Mouse (Mus musculus) heart, postnatal 0 days (tissue): ENCODE measurements around the gene Mcrs1.
"Not testable (repeated sequence)": the region's sequence is repeated elsewhere in the genome, so short reads cannot be mapped to it uniquely, and the experiment has no call there.

Source experiments
- CTCF ChIP-seq: IDR thresholded peaks from 2 replicates; pipeline ENCODE4 v1.5.1; 2016; ENCODE audit warnings: antibody characterized with exemption, control low read depth, low read depth
- EP300 ChIP-seq: IDR thresholded peaks from 2 replicates; pipeline ENCODE4 v1.6.1; 2016; ENCODE audit warnings: antibody characterized with exemption, low read depth

DNA sequence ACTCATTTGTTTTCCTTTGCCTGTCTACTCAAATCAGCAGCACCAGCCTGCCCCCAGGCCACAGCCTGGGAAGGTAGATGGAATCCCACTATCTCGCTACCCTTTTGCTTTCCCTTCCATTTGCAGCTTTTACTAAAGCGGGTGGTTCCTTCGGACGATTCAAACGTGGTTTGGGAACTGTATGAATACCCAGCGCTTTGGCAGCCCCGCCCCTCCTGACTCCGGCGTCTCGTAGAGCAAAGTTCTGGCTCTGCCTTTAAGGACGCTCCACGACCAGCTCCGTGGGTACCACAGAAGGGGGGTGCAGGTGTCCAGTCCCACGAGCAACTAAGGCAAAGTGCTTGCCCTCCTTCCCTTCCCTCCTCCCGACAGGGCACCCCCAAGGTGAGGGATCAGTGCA is 650 bp downstream of the Mcrs1 start:
- TF ChIP-seq CTCF, EP300: not testable (repeated sequence)
